Mouse (Mus musculus): Measurements from ENCODE around the gene B3gnt7. TPM values are rescaled to one million over a fixed set of nuclear protein-coding genes. Genes with fewer than 3 reads are reported as not detected.

The B3gnt7 gene
- polyA plus RNA-seq, 1 experiment, result 0.19 TPM

DNA sequence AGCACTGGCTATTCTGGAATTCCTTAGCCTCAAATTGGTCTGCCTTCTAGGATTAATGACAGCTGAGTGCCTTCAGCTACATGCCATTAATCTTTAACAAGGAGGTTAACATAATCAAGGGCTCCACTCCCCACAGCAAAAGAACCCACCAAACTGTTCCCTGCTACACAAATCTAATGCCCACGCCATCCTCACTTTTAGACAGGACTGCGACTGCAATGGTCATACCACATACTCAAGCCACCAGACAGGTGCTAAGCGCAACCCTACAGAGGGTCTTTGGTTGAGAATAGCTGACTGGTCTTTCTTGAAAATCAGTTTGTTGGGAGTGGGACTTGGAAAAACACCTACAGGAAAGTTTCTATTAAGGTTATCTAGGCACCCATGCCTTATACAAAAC, 46.6 kb downstream of the B3gnt7 start:
- H3K4me3 ChIP-seq (ENCODE audit: insufficient read depth, low read length), result no peak overlapping the region
- H3K27ac ChIP-seq (ENCODE audit: insufficient read depth, low read length), result no peak overlapping the region
- H3K4me1 ChIP-seq (ENCODE audit: control insufficient read depth, insufficient read depth, low read length), result no peaks in the 10 kb centered on the region
- TF ChIP-seq POLR2A (IDR thresholded peaks at IDR 0.05; ENCODE audit: low read depth, low read length) (no peak), CTCF (IDR thresholded peaks at IDR 0.05; ENCODE audit: borderline replicate concordance, insufficient read depth, low read length) (no peak)

DNA sequence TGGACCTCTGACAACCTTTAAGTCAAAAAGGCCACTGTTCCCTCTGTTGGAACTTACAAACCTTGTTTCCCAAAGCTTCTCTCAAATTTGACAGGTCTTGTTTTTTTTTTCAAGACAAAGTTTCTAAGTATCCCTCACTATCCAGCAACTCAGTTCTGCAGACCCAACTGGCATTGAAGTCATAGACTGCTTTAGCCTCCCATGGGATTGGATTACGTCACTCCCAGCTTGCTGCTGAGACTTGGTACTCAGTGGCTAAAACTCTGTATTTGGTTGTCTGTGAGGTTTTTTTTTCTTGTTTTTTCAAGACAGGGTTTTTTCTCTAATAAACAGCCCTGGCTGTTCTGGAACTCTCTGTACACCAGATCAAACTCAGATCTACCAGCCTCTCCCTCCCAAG, 47.1 kb downstream of the B3gnt7 start:
- H3K27ac ChIP-seq (ENCODE audit: insufficient read depth, low read length), result no peak overlapping the region

DNA sequence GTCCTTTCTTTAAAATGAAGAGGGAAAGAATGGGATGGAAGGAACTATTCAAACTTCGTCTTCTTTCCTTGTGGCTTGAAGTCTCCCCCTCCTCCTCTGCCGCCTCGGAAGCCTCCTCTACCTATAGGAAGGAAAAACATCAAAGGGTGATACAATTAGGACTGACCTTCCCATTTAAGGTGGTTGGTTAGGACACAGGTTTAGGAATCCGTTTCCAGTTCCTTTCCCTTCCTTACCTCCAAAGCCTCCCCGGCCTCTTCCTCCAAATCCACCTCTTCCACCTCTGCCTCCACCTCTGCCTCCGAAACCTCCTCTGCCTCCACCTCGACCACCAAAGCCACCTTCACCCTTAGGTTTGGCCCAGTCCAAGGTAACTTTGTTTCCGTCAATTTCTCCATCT, 47.9 kb downstream of the B3gnt7 start:
- TF ChIP-seq POLR2A (IDR thresholded peaks at IDR 0.05; ENCODE audit: low read depth, low read length) (no peak), CTCF (IDR thresholded peaks at IDR 0.05; ENCODE audit: borderline replicate concordance, insufficient read depth, low read length) (no peak)
- Histone ChIP-seq H3K27ac (ENCODE audit: insufficient read depth, low read length) (no peak overlapping the region), H3K4me3 (ENCODE audit: insufficient read depth, low read length) (no peak overlapping the region), H3K4me1 (ENCODE audit: control insufficient read depth, insufficient read depth, low read length) (no peaks in the 10 kb centered on the region)

More for the DNA sequence above, 47.1 kb downstream of the B3gnt7 start:
- TF ChIP-seq CTCF (IDR thresholded peaks at IDR 0.05; ENCODE audit: borderline replicate concordance, insufficient read depth, low read length), result no peak
- no peak for TF ChIP-seq POLR2A (IDR thresholded peaks at IDR 0.05; ENCODE audit: low read depth, low read length)
- no peaks in the 10 kb centered on the region for H3K4me1 ChIP-seq (ENCODE audit: control insufficient read depth, insufficient read depth, low read length)
- H3K4me3 ChIP-seq (ENCODE audit: insufficient read depth, low read length), result no peak overlapping the region

- Histone ChIP-seq H3K27ac (ENCODE audit: insufficient read depth, low read length) (no peak overlapping the region), H3K4me3 (ENCODE audit: insufficient read depth, low read length) (no peak overlapping the region), H3K4me1 (ENCODE audit: control insufficient read depth, insufficient read depth, low read length) (peaks cover 5% of the 10 kb centered on the region; the same call in 1 of the 2 replicates)
- no peak for TF ChIP-seq POLR2A (IDR thresholded peaks at IDR 0.05; ENCODE audit: low read depth, low read length)
- TF ChIP-seq CTCF (IDR thresholded peaks at IDR 0.05; ENCODE audit: borderline replicate concordance, insufficient read depth, low read length), result no peak
Observed at GRCm38 (mm10) chr1:86354186-86354585, 51.6 kb downstream of the B3gnt7 start.

Other genes starting within 250 kb of the B3gnt7 start
- gene Psmd1, start 238.4 kb upstream of the B3gnt7 start, polyA plus RNA-seq (2011; ENCODE audit: insufficient read length, low read depth, missing spikeins), result 115 and 126 TPM in 2 replicates
- 0.23 and 0.25 TPM in 2 replicates for gene Htr2b, start 190.9 kb upstream of the B3gnt7 start, polyA plus RNA-seq (2011; ENCODE audit: insufficient read length, low read depth, missing spikeins)
- 7.6 and 10.5 TPM in 2 replicates for gene Gm21972, start 169.2 kb upstream of the B3gnt7 start, polyA plus RNA-seq (2011; ENCODE audit: insufficient read length, low read depth, missing spikeins)
- 12.7 and 14.8 TPM in 2 replicates for gene Armc9, start 148.1 kb upstream of the B3gnt7 start, polyA plus RNA-seq (2011; ENCODE audit: insufficient read length, low read depth, missing spikeins)
- gene Ncl, start 56.6 kb downstream of the B3gnt7 start, polyA plus RNA-seq (2011; ENCODE audit: insufficient read length, low read depth, missing spikeins), result 469 and 498 TPM in 2 replicates
- gene Nmur1, start 123.4 kb downstream of the B3gnt7 start, polyA plus RNA-seq (2011; ENCODE audit: insufficient read length, low read depth, missing spikeins), result not detected in 2 replicates
- not detected in 2 replicates for gene Tex44, start 123.5 kb downstream of the B3gnt7 start, polyA plus RNA-seq (2011; ENCODE audit: insufficient read length, low read depth, missing spikeins)
- 1,524 and 1,625 TPM in 2 replicates for gene Ptma, start 223.9 kb downstream of the B3gnt7 start, polyA plus RNA-seq (2011; ENCODE audit: insufficient read length, low read depth, missing spikeins)

Data from embryonic fibroblast, embryonic 13.5 days (primary cell).